Mouse (Mus musculus) cerebellum, adult 8-10 months (tissue): ENCODE results near the gene Atp6v0a1.
A peak's percentile ranks its signal among the peaks of the same experiment; 100 is the strongest.

Experiments used
- DNase-seq: peaks from one replicate; pipeline ENCODE4 v3.0.0; 2022

The Atp6v0a1 gene

GRCm38 (mm10) chr11:101009046-101009887 lies at the start of gene Atp6v0a1:
TSS of gene Atp6v0a1 (plus strand) at chr11:101009452.
- peak; percentile 98 for DNase-seq

GRCm38 (mm10) chr11:100959464-100959810 lies 49.8 kb upstream of the Atp6v0a1 start:
- DNase-seq, result peak; percentile 52

- DNase-seq, result no peak
These were observed 49.4 kb upstream of the Atp6v0a1 start for GRCm38 (mm10) chr11:100959826-100960225.

GRCm38 (mm10) chr11:100960540-100960939 lies 48.7 kb upstream of the Atp6v0a1 start:
- DNase-seq, result peak; percentile 48

- no peak for DNase-seq
These were observed 46.8 kb upstream of the Atp6v0a1 start for GRCm38 (mm10) chr11:100962371-100962911.

GRCm38 (mm10) chr11:100963647-100964046 lies 45.6 kb upstream of the Atp6v0a1 start:
- no peak for DNase-seq

GRCm38 (mm10) chr11:100964180-100964579 lies 45.1 kb upstream of the Atp6v0a1 start:
- DNase-seq, result no peak

- no peak for DNase-seq
These were observed 44.2 kb upstream of the Atp6v0a1 start for GRCm38 (mm10) chr11:100964901-100965542.

- no peak for DNase-seq
These were observed 43.5 kb upstream of the Atp6v0a1 start for GRCm38 (mm10) chr11:100965760-100966159.

- no peak for DNase-seq
These were observed 41.9 kb upstream of the Atp6v0a1 start for GRCm38 (mm10) chr11:100967376-100967775.

- DNase-seq, result no peak
These were observed 41.3 kb upstream of the Atp6v0a1 start for GRCm38 (mm10) chr11:100967881-100968420.

- no peak for DNase-seq
These were observed 40.8 kb upstream of the Atp6v0a1 start for GRCm38 (mm10) chr11:100968501-100968900.

GRCm38 (mm10) chr11:100969189-100969743 lies 40.0 kb upstream of the Atp6v0a1 start:
- no peak for DNase-seq

GRCm38 (mm10) chr11:100969744-100970556 lies 39.3 kb upstream of the Atp6v0a1 start:
- DNase-seq, result no peak

GRCm38 (mm10) chr11:100970557-100970937 lies 38.7 kb upstream of the Atp6v0a1 start, which contains the start of gene Cavin1:
TSS of gene Cavin1 (minus strand) at chr11:100970887.
- peak; percentile 48 for DNase-seq

- no peak for DNase-seq
These were observed 37.8 kb upstream of the Atp6v0a1 start for GRCm38 (mm10) chr11:100971455-100971854.

- DNase-seq, result no peak
These were observed 36.0 kb upstream of the Atp6v0a1 start for GRCm38 (mm10) chr11:100973245-100973644.

- DNase-seq, result no peak
These were observed 34.8 kb upstream of the Atp6v0a1 start for GRCm38 (mm10) chr11:100974381-100974970.

GRCm38 (mm10) chr11:100975241-100975640 lies 34.0 kb upstream of the Atp6v0a1 start:
- no peak for DNase-seq

GRCm38 (mm10) chr11:100979887-100980286 lies 29.4 kb upstream of the Atp6v0a1 start:
- DNase-seq, result no peak

- no peak for DNase-seq
These were observed 28.8 kb upstream of the Atp6v0a1 start for GRCm38 (mm10) chr11:100980438-100980837.

- no peak for DNase-seq
These were observed 28.0 kb upstream of the Atp6v0a1 start for GRCm38 (mm10) chr11:100981236-100981635.
